Mouse (Mus musculus) cerebellum, adult 11 months (tissue): ENCODE data around the gene Foxq1.

Experiments used
- DNase-seq: peaks from one replicate; pipeline ENCODE4 v3.0.0; 2022

Gene Foxq1

DNA sequence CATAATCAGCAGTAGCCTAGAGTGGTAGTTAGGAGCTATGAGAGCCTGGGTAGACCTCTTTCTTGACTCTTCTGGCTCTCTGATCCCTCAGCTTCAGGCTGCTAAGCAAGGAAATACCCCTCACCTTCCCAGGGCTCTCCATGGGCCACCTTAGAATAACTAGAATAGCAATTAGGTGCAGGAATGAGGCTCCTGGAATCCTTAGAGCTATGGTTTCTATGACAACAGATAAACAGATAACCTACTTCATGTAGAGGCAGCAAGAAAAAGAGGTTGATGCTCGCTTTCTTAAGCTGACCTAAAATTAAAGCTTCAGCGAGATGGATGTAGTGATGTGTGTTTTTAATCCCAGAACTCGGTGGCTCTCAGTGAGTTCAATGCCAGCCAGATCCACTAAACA, 18.7 kb downstream of the Foxq1 start:
- no peak for DNase-seq

DNA sequence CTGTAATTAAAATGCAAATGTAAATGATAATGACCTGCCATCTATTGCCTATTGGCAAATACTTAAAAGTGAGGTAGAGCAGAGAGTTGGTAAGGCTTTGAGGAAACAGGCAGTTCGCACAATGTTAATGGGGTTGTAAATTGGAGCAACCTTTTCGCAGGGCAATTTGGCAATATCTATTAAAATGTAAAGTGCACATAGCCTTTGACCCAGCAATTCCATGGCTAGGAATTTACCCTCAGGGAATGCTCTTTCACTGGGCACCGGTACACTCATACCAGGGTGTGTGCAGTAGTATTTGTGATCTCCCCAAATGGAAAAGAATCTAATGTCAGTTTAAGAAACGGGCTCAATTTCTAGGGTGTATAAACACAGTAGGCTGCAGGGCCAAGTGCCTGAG, 20.8 kb downstream of the Foxq1 start:
- DNase-seq = no peak

DNA sequence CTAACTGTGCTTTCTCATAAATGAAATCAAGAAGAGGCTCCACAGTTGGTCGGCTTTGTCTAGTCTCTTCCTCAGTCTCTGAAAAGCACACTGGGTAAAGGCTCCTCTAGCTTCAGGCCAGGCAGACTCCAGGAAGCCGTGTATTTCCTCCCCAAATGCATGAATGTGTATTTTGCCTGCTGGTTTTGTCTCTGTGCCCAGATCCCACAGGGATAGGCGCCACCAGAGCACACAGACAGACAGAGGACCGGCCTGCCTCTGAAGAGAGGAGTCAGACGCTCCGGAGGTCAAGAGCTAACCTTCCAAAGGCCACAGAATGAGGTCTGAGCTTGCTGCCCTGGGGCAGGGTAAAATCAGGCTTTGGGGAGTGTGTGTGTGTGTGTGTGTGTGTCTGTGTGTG, 21.6 kb downstream of the Foxq1 start:
- DNase-seq = no peak

DNA sequence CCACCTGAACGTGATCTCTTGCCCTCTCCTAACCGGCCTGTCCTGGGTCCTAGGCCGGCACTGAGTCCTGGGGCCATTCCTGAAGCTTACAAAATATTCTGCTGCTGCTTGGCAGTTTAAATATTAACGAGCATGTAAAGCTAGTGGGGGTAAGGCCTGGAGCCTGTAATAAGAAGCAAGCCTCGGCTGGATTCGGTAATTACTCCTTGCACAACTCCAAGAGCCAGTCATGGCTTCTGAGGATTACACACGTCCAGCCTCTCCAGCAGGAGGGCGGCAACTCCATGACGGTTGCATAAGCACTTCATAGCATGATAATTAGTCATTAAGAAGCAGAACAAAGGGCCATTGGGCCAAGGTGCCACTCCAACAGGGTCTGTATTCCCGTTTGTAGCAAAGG, 22.5 kb downstream of the Foxq1 start:
- DNase-seq = no peak

- DNase-seq = no peak
Measured at GRCm38 (mm10) chr13:31579866-31580265, 23.9 kb downstream of the Foxq1 start.

DNA sequence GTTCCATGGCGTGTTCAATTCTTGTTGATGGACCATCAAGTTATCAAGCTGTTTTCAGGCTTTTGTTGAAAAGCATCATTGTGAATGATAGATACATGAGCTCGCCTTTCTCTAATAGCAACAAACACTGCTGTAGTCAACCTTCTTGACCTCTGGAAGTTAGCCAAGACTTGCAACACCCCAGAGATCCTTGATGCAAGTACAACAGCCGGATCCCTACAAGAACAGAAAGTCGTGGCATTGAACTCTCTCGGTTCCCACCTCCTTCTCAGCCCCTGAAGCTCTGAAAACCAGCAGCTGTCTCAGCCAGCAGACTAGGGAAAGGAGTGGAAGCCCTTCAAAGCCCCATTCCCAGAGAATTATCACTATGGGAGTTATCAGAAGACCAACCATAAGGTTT, 31.4 kb downstream of the Foxq1 start:
- DNase-seq = no peak

DNA sequence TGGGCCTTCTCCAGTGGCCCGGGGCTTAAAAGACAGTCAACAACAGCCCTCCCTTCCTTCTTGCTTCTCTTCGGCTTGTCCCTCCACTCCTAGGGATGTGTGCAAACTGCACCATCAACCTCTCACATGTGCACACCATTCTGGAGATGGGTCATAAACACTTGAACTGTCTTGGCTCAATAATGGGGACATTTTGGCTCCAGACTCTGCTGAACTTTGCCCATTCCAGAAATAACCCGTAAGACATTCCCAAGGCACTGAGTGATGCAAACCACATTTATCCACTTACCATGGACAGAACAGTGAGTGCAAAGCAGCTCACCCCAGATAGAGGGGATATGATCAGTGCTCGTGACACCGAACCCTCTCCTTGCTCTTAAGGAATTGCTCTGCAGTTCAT, 43.6 kb downstream of the Foxq1 start:
- DNase-seq = no peak

DNA sequence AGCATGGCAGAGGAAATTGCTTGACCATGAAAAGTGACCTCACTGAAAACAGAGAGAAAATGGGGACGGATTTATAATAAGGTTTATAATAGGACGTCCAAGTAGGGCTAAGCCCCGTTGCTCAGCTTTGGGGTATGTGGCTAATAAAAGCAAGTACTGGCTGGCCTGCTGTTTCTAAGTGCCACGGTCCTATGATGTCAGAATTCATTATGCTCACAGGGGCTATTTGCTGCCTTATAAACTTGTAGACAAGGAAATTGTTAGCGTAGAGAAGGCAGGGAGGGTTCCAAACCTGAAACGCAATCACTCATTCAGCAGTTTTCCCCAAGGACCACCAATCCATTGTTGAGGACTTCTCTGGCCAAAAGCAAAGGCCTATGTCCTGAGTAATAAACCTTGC, 48.0 kb downstream of the Foxq1 start:
- DNase-seq = no peak
